Mouse (Mus musculus) CH12.LX (cell line): ENCODE measurements around the gene Mgat5.

Source experiments
- E2F4 ChIP-seq: IDR thresholded peaks from 2 replicates; pipeline ENCODE4 v1.6.1; 2011; ENCODE audit warnings: low read depth, low read length, improper control_type of control experiment; ENCODE audit not compliant: insufficient replicate concordance
- USF1 ChIP-seq: IDR thresholded peaks from 2 replicates; pipeline ENCODE4 v1.6.1; 2014; ENCODE audit warnings: low read depth, mild to moderate bottlenecking, inconsistent platforms, low read length, improper control_type of control experiment

GRCm38 (mm10) chr1:127316651-127317050 is 111.8 kb downstream of the Mgat5 start:
- TF ChIP-seq E2F4 (no peak), USF1 (no peak)
